Mouse (Mus musculus) CH12.LX (cell line): ENCODE measurements around the gene Snx5. TPM values are rescaled to one million over a fixed set of nuclear protein-coding genes. Genes with fewer than 3 reads are reported as not detected.

Experiments
- DNase-seq: peaks from one replicate; pipeline ENCODE4 v3.0.0-alpha.2; 2013; ENCODE audit errors: extremely low read depth
- H3K27ac ChIP-seq: 2 replicates; pipeline ENCODE4 v1.5.1; 2012; ENCODE audit warnings: low read depth, mild to moderate bottlenecking, control low read depth, moderate library complexity; ENCODE audit not compliant: insufficient read depth
- H3K27me3 ChIP-seq: replicated peaks from 2 replicates; pipeline ENCODE3; 2012; ENCODE audit warnings: inconsistent platforms
- H3K36me3 ChIP-seq, 2 experiments: replicated peaks in 1 of 2; 2 replicates each; pipeline versions ENCODE3 to v1.6.1; 2012; ENCODE audit warnings: inconsistent platforms in 1 of 2, low read length in 1 of 2, mild to moderate bottlenecking in 1 of 2, mixed read lengths in 1 of 2, moderate library complexity in 1 of 2; ENCODE audit not compliant: control insufficient read depth in 1 of 2, insufficient read depth in 1 of 2
- H3K4me1 ChIP-seq, 2 experiments: 2 replicates each; pipeline ENCODE4 v1.6.1; 2012; ENCODE audit warnings: inconsistent platforms in 1 of 2, moderate library complexity in 1 of 2; ENCODE audit not compliant: insufficient read depth in 2 of 2, control insufficient read depth in 1 of 2
- H3K4me2 ChIP-seq: 2 replicates; pipeline ENCODE4 v1.6.1; 2012; ENCODE audit warnings: low read depth, mild to moderate bottlenecking, control low read depth; ENCODE audit not compliant: poor library complexity, insufficient read depth, severe bottlenecking
- H3K4me3 ChIP-seq, 3 experiments: fragments of 150-350 bp in 1 of 3; sonication (generic) in 1 of 3; replicated peaks in 1 of 3; 2 replicates each; pipeline versions ENCODE3 to v1.5.1; 2011 to 2012; ENCODE audit warnings: low read depth in 2 of 3, low read length in 2 of 3, mild to moderate bottlenecking in 2 of 3, moderate library complexity in 2 of 3, control low read depth in 1 of 3, improper control_type of control experiment in 1 of 3, inconsistent platforms in 1 of 3, mixed read lengths in 1 of 3; ENCODE audit not compliant: poor library complexity in 1 of 3
- H3K79me2 ChIP-seq: replicated peaks from 2 replicates; pipeline ENCODE4 v1.6.1; 2012; ENCODE audit warnings: mild to moderate bottlenecking, moderate library complexity; ENCODE audit not compliant: control insufficient read depth, poor library complexity, insufficient read depth, severe bottlenecking; ENCODE audit errors: extremely low read depth
- H3K9ac ChIP-seq: 2 replicates; pipeline ENCODE4 v1.6.1; 2012; ENCODE audit warnings: low read depth, mild to moderate bottlenecking, control low read depth, moderate library complexity; ENCODE audit not compliant: insufficient read depth
- H3K9me3 ChIP-seq: replicated peaks from 2 replicates; pipeline ENCODE3; 2012; ENCODE audit warnings: low read length, inconsistent platforms, mixed read lengths
- CHD1 ChIP-seq: IDR thresholded peaks from 2 replicates; pipeline ENCODE4 v1.6.1; 2012; ENCODE audit warnings: low read depth, low read length, improper control_type of control experiment, inconsistent platforms
- CTCF ChIP-seq, 2 experiments: IDR thresholded peaks in 1 of 2; conservative IDR thresholded peaks in 1 of 2; 2 replicates each; pipeline ENCODE4 v1.5.1; 2011 to 2012; ENCODE audit warnings: low read depth in 2 of 2, low read length in 2 of 2, improper control_type of control experiment in 1 of 2, inconsistent platforms in 1 of 2, mild to moderate bottlenecking in 1 of 2, moderate library complexity in 1 of 2
- EP300 ChIP-seq: IDR thresholded peaks from 2 replicates; pipeline ENCODE4 v1.6.1; 2011; ENCODE audit warnings: low read length, improper control_type of control experiment
- HCFC1 ChIP-seq: IDR thresholded peaks from 2 replicates; pipeline ENCODE4 v1.6.1; 2012; ENCODE audit warnings: low read depth, mild to moderate bottlenecking, inconsistent platforms, low read length, improper control_type of control experiment
- JUN ChIP-seq: IDR thresholded peaks from 2 replicates; pipeline ENCODE4 v1.6.1; 2011; ENCODE audit warnings: low read depth, mild to moderate bottlenecking, low read length, improper control_type of control experiment, moderate library complexity; ENCODE audit not compliant: insufficient read depth
- KAT2A ChIP-seq: IDR thresholded peaks from 2 replicates; pipeline ENCODE4 v1.6.1; 2012; ENCODE audit warnings: low read length, improper control_type of control experiment, inconsistent platforms; ENCODE audit not compliant: insufficient replicate concordance
- MAX ChIP-seq: IDR thresholded peaks from 2 replicates; pipeline ENCODE4 v1.6.1; 2011; ENCODE audit warnings: low read length, improper control_type of control experiment
- MEF2A ChIP-seq: IDR thresholded peaks from 2 replicates; pipeline ENCODE4 v1.6.1; 2014; ENCODE audit warnings: low read depth, mild to moderate bottlenecking, inconsistent platforms, low read length, improper control_type of control experiment, borderline replicate concordance
- MXI1 ChIP-seq: IDR thresholded peaks from 2 replicates; pipeline ENCODE4 v1.6.1; 2011; ENCODE audit warnings: mild to moderate bottlenecking, low read depth, low read length, improper control_type of control experiment
- NELFE ChIP-seq: IDR thresholded peaks from 2 replicates; pipeline ENCODE4 v1.6.1; 2011; ENCODE audit warnings: low read depth, low read length, improper control_type of control experiment
- POLR2A ChIP-seq: IDR thresholded peaks from 2 replicates; pipeline ENCODE4 v1.6.1; 2011; ENCODE audit warnings: low read depth, mild to moderate bottlenecking, improper control_type of control experiment, low read length
- POLR2AphosphoS2 ChIP-seq: IDR thresholded peaks from 2 replicates; pipeline ENCODE4 v1.6.1; 2011; ENCODE audit warnings: low read depth, low read length, improper control_type of control experiment
- SIN3A ChIP-seq: IDR thresholded peaks from 2 replicates; pipeline ENCODE4 v1.6.1; 2012; ENCODE audit warnings: low read length, improper control_type of control experiment, inconsistent platforms
- TBP ChIP-seq: conservative IDR thresholded peaks from 2 replicates; pipeline ENCODE4 v1.6.1; 2011; ENCODE audit warnings: low read depth, low read length, improper control_type of control experiment
- ZMIZ1 ChIP-seq: IDR thresholded peaks from 2 replicates; pipeline ENCODE4 v1.6.1; 2012; ENCODE audit warnings: low read depth, mild to moderate bottlenecking, inconsistent platforms, low read length, improper control_type of control experiment
- dilution Hi-C: fragments of 300-500 bp; cut with MboI; formaldehyde crosslinking; loops from 2 replicates; pipeline ENCODE4 v1.14.3; 2020; ENCODE audit warnings: low sequenced_read_pairs; ENCODE audit not compliant: extremely low pct_unique_long_range_greater_than_20kb, extremely low pct_ligation_motif_present
- in situ Hi-C: fragments of 300-500 bp; cut with MboI; formaldehyde crosslinking; loops from 3 replicates; pipeline ENCODE4 v1.14.3; 2019; ENCODE audit warnings: low sequenced_read_pairs, low pct_ligation_motif_present, low pct_unique_long_range_greater_than_20kb, mixed read lengths
- polyA plus RNA-seq: library from polyadenylated mRNA; unstranded; fragments of >175 nt; gene quantifications from 2 replicates; pipeline ENCODE4 v1.2.1, GENCODE M21; 2012; ENCODE audit warnings: low read depth; ENCODE audit not compliant: insufficient read length
- total RNA-seq, 2 experiments: library from RNA; depleted of rRNA; stranded (reverse); fragments of 300-350 nt in 1 of 2; fragments of >200 nt in 1 of 2; gene quantifications; 2 replicates each; pipeline ENCODE4 v1.2.3; 2012 to 2014

Gene Snx5
- total and polyA plus RNA-seq, 3 experiments, result 380 to 1,220 (median 666) TPM

GRCm38 (mm10) chr2:144272088-144272487, 1.4 kb upstream of the Snx5 start:
- H3K27ac ChIP-seq, result peak overlapping the region; percentile 36; the same call in 1 of the 2 replicates

GRCm38 (mm10) chr2:144269679-144270475, 829 bp downstream of the Snx5 start:
- DNase-seq, result no peak
- no peak for TF ChIP-seq ZMIZ1
- no peak for TF ChIP-seq CHD1
- no peak for TF ChIP-seq JUN
- TF ChIP-seq POLR2AphosphoS2, result peak; percentile 2; the same call in 1 of the 2 replicates
- TF ChIP-seq TBP, result 0 out of 2 replicates have a peak, but pooled peaks have one; percentile 30
- in situ Hi-C loops (no loop called here), dilution Hi-C loops (no loop called here)
- Histone ChIP-seq H3K4me1 (peaks cover 2 to 29% of the 10 kb centered on the region in 2 experiments), H3K27ac (peak overlapping the region; percentile 82), H3K79me2 (peaks cover 79% of the 10 kb centered on the region), H3K4me2 (no peak overlapping the region), H3K9ac (peak overlapping the region; percentile 97), H3K27me3 (no peaks in the 10 kb centered on the region), H3K9me3 (no peaks in the 10 kb centered on the region), H3K4me3 (peak overlapping the region; percentile 78 to 89 (median 83)), H3K36me3 (peaks cover 3 to 46% of the 10 kb centered on the region in 2 experiments)

More at GRCm38 (mm10) chr2:144272088-144272487, 1.4 kb upstream of the Snx5 start:
- Histone ChIP-seq H3K4me2 (peak overlapping the region; percentile 74), H3K9me3 (no peaks in the 10 kb centered on the region), H3K4me3 (peak overlapping the region; percentile 21 to 83 (median 65)), H3K9ac (peak overlapping the region; percentile 93), H3K4me1 (peaks cover 2 to 31% of the 10 kb centered on the region in 2 experiments), H3K27me3 (no peaks in the 10 kb centered on the region), H3K36me3 (peaks cover 8 to 43% of the 10 kb centered on the region in 2 experiments), H3K79me2 (peaks cover 60% of the 10 kb centered on the region)
- in situ Hi-C loops, result no loop called here
- DNase-seq, result no peak
- dilution Hi-C loops, result no loop called here
- no peak for TF ChIP-seq HCFC1
- TF ChIP-seq KAT2A, result 0 out of 2 replicates have a peak, but pooled peaks have one; percentile 23
- no peak for TF ChIP-seq MXI1
- no peak for TF ChIP-seq NELFE
- 0 out of 2 replicates have a peak, but pooled peaks have one; percentile 52 for TF ChIP-seq SIN3A
- TF ChIP-seq MAX, result peak; percentile 53
- TF ChIP-seq EP300, result 0 out of 2 replicates have a peak, but pooled peaks have one; percentile 21
- TF ChIP-seq CTCF (conservative IDR thresholded peaks at IDR 0.05 in 1 of 2, IDR thresholded peaks at IDR 0.05 in 1 of 2; ENCODE audit: low read depth in 2 of 2, low read length in 2 of 2), result no peak
- TF ChIP-seq POLR2A, result peak; percentile 10; the same call in 1 of the 2 replicates
- no peak for TF ChIP-seq MEF2A
- TF ChIP-seq, all 38 proteins: peak for 5
